Mouse (Mus musculus) right cerebral cortex, adult 18-20 months (tissue): ENCODE data around the gene Epor.

Experiments
- DNase-seq: peaks from one replicate; pipeline ENCODE4 v3.0.0; 2022; ENCODE audit warnings: mixed read lengths

Gene Epor

GRCm38 (mm10) chr9:21935466-21936131 is 27.7 kb downstream of the Epor start:
- no peak for DNase-seq

- no peak for DNase-seq
These were observed 29.3 kb downstream of the Epor start for GRCm38 (mm10) chr9:21934021-21934420.

- no peak for DNase-seq
These were observed 30.7 kb downstream of the Epor start for GRCm38 (mm10) chr9:21932445-21933137.

- no peak for DNase-seq
These were observed 31.3 kb downstream of the Epor start for GRCm38 (mm10) chr9:21932006-21932405.

GRCm38 (mm10) chr9:21929208-21929607 is 34.1 kb downstream of the Epor start:
- DNase-seq: no peak

- peak; percentile 96 for DNase-seq
These were observed 36.0 kb downstream of the Epor start, which contains the start of the genes Ccdc159 and Tmem205 for GRCm38 (mm10) chr9:21927208-21927753. TSS of gene Ccdc159 (plus strand) at chr9:21927471. TSS of gene Tmem205 (minus strand) at chr9:21927556.

- no peak for DNase-seq
These were observed 36.5 kb downstream of the Epor start for GRCm38 (mm10) chr9:21926784-21927183.

- DNase-seq: no peak
These were observed 37.2 kb downstream of the Epor start for GRCm38 (mm10) chr9:21926155-21926554.

- no peak for DNase-seq
These were observed 37.8 kb downstream of the Epor start for GRCm38 (mm10) chr9:21925506-21925905.

GRCm38 (mm10) chr9:21925034-21925433 is 38.3 kb downstream of the Epor start:
- no peak for DNase-seq

- DNase-seq: no peak
These were observed 39.2 kb downstream of the Epor start for GRCm38 (mm10) chr9:21924099-21924493.

- DNase-seq: no peak
These were observed 39.7 kb downstream of the Epor start for GRCm38 (mm10) chr9:21923490-21924098.

GRCm38 (mm10) chr9:21923036-21923435 is 40.3 kb downstream of the Epor start:
- DNase-seq: no peak

GRCm38 (mm10) chr9:21918692-21919384 is 44.5 kb downstream of the Epor start:
- DNase-seq: peak; percentile 44

GRCm38 (mm10) chr9:21918035-21918592 is 45.2 kb downstream of the Epor start, which contains the start of gene Rab3d:
TSS of gene Rab3d (minus strand) at chr9:21918192.
- DNase-seq: peak; percentile 91

GRCm38 (mm10) chr9:21917493-21918034 is 45.7 kb downstream of the Epor start:
- DNase-seq: peak; percentile 86

GRCm38 (mm10) chr9:21916851-21917492 is 46.3 kb downstream of the Epor start:
- DNase-seq: no peak

- no peak for DNase-seq
These were observed 53.7 kb downstream of the Epor start for GRCm38 (mm10) chr9:21909474-21910223.
